Mouse (Mus musculus): ENCODE measurements around the gene Ubxn11.
"Not testable (repeated sequence)": the region's sequence is repeated elsewhere in the genome, so short reads cannot be mapped to it uniquely, and the experiment has no call there.

Gene Ubxn11

GRCm38 (mm10) chr4:134144297-134144696 lies 41.9 kb downstream of the Ubxn11 start:
- not testable (repeated sequence) for DNase-seq (ENCODE audit: low spot score)

- DNase-seq (ENCODE audit: low spot score): no peak
Measured at GRCm38 (mm10) chr4:134149389-134149788, 47.0 kb downstream of the Ubxn11 start.

- DNase-seq (ENCODE audit: low spot score): no peak
Measured at GRCm38 (mm10) chr4:134152112-134152511, 49.7 kb downstream of the Ubxn11 start.

GRCm38 (mm10) chr4:134153656-134154055 lies 51.3 kb downstream of the Ubxn11 start:
- DNase-seq (ENCODE audit: low spot score): no peak

GRCm38 (mm10) chr4:134154354-134154753 lies 52.0 kb downstream of the Ubxn11 start:
- DNase-seq (ENCODE audit: low spot score): no peak

- no peak for DNase-seq (ENCODE audit: low spot score)
Measured at GRCm38 (mm10) chr4:134155531-134155930, 53.2 kb downstream of the Ubxn11 start.

GRCm38 (mm10) chr4:134155961-134156465 lies 53.6 kb downstream of the Ubxn11 start:
- no peak for DNase-seq (ENCODE audit: low spot score)

- no peak for DNase-seq (ENCODE audit: low spot score)
Measured at GRCm38 (mm10) chr4:134156744-134157143, 54.4 kb downstream of the Ubxn11 start.

- DNase-seq (ENCODE audit: low spot score): no peak
Measured at GRCm38 (mm10) chr4:134157558-134157957, 55.2 kb downstream of the Ubxn11 start.

- DNase-seq (ENCODE audit: low spot score): no peak
Measured at GRCm38 (mm10) chr4:134158774-134159173, 56.4 kb downstream of the Ubxn11 start.

- DNase-seq (ENCODE audit: low spot score): peak; percentile 53
Measured at GRCm38 (mm10) chr4:134160071-134160470, 57.7 kb downstream of the Ubxn11 start.

- no peak for DNase-seq (ENCODE audit: low spot score)
Measured at GRCm38 (mm10) chr4:134164591-134164990, 62.2 kb downstream of the Ubxn11 start.

- no peak for DNase-seq (ENCODE audit: low spot score)
Measured at GRCm38 (mm10) chr4:134165024-134165423, 62.7 kb downstream of the Ubxn11 start.

- no peak for DNase-seq (ENCODE audit: low spot score)
Measured at GRCm38 (mm10) chr4:134165548-134166465, 63.4 kb downstream of the Ubxn11 start.

- no peak for DNase-seq (ENCODE audit: low spot score)
Measured at GRCm38 (mm10) chr4:134166906-134167305, 64.5 kb downstream of the Ubxn11 start.

- DNase-seq (ENCODE audit: low spot score): no peak
Measured at GRCm38 (mm10) chr4:134172391-134172790, 70.0 kb downstream of the Ubxn11 start.

All from yolk sac, embryonic 10.5 days (tissue).